Mouse (Mus musculus) testis, adult 2 months (tissue): Measurements from ENCODE around the gene Lcor.

Source experiments
- CTCF ChIP-seq: fragments of 200-500 bp; IDR thresholded peaks from 2 replicates; pipeline ENCODE4 v1.5.1; 2012; ENCODE audit warnings: low read depth, mild to moderate bottlenecking, inconsistent platforms, low read length, moderate library complexity; ENCODE audit not compliant: control insufficient read depth, insufficient read depth, insufficient replicate concordance
- POLR2A ChIP-seq: fragments of 200-500 bp; IDR thresholded peaks from 2 replicates; pipeline ENCODE4 v1.6.1; 2012; ENCODE audit warnings: low read depth, mild to moderate bottlenecking, inconsistent platforms, low read length, moderate library complexity; ENCODE audit not compliant: control insufficient read depth

DNA sequence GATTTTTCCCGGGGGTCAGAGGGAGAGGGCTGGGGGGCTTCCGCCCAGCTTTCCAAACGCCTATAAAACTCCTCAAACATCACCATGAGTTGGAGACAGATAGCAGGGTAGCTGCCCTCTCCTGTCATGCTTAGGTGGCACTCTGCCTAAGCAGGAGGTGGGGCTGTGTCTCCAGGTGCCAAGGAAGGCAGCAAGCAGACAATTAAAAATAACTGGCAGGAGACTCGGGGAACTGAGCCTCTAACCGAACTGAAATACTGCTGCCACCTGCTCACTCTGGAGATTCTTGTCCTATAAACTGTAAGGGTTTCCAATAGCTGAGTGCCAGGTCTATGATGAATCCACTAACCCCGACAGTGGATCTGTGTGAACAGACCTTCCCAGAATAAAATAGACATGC lies 129.2 kb downstream of the Lcor start:
- TF ChIP-seq POLR2A (no peak), CTCF (no peak)
